Mouse (Mus musculus) heart, postnatal 36 days (tissue): Measurements from ENCODE around the gene Olfr154. TPM values are rescaled to one million over a fixed set of nuclear protein-coding genes. Genes with fewer than 3 reads are reported as not detected.
"Not testable (repeated sequence)": the region's sequence is repeated elsewhere in the genome, so short reads cannot be mapped to it uniquely, and the experiment has no call there.

ENCODE experiments used
- DNase-seq, 2 experiments: peaks; one replicate each; pipeline ENCODE4 v3.0.0; 2021 to 2022
- intact Hi-C: fragments of 180-260 bp; cut with DNase I; formaldehyde crosslinking; loops from one replicate; pipeline ENCODE4 v1.15.1; 2025
- total RNA-seq, 2 experiments: library from RNA; stranded (reverse); gene quantifications; 2 replicates each; pipeline ENCODE4 v1.2.3; 2021

The Olfr154 gene
- total RNA-seq = not detected

DNA sequence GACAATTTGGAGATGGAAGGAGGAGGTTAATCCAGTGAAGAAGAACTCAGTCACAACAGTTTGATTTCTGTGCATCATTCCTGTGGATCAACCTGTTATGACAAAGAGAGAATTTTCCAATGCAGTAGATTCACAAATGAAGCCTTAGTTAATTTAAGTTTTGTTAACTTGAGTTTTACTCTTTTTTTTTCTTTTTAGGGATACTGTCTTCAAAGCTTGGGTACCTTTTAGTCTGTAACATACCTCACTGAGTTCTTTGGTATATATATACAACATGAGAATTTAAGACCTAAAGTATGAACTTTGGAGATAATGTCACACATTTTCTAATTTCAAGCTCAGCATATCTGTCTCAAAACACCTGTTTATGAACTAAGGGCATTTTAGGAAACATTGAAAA lies at the start of gene Olfr154:
TSS of gene Olfr154 (minus strand) at position 101 of the 400 bp plus-strand sequence.
- intact Hi-C loops = not testable (repeated sequence)

DNA sequence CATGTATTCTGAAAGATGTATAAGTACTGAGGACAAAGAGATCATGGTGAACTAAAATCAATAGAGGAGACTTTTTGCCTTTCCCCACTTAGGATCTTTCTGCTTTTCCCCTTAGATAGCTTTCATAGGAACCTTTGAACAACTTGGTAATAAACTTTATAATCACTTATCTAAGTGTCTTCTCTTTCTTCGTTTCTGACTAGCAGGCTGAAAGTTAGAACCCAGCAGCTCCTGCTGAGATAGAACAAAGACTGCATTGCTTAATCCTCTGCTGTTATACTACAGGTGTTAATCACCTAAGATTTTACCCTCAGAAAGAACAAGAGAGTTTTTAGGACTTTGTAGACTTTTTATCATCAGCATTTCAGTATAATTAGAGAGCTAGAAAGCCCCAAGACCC lies 46.9 kb upstream of the Olfr154 start:
- intact Hi-C loops = no loop called here
- DNase-seq = no peak

More for the DNA sequence above, at the start of gene Olfr154:
- DNase-seq = not testable (repeated sequence)

DNA sequence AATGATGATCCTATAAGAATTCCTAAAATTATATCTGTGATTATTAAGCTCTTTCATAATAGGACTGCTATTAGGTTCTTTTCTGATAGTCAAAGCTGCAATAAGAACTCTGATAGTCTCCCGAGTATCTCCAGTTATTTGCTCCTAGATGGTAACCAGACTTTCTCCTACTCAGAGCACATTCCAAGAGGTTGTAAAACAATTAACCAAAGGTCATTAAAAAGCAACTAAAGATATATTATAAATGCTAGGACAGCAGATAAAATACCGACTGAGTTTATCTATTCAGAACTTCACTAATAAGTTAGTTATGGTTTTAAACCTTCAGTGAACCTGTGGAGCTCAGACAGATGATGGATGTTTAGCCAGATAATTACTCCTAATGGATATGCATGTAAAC lies 46.4 kb upstream of the Olfr154 start:
- intact Hi-C loops, DNase-seq: not testable (repeated sequence)

- DNase-seq = no peak
- intact Hi-C loops = no loop called here
These were observed 24.9 kb upstream of the Olfr154 start, which contains the start of gene Olfr1008 for GRCm38 (mm10) chr2:85689131-85689530. Gene Olfr1008, plus strand, starts transcription at chr2:85689431.

GRCm38 (mm10) chr2:85678667-85679066 lies 14.4 kb upstream of the Olfr154 start, which contains the start of gene Olfr1006:
Gene Olfr1006, minus strand, starts transcription at chr2:85678767.
- intact Hi-C loops = no loop called here
- DNase-seq = no peak

- no peak for DNase-seq
- intact Hi-C loops = no loop called here
These were observed 13.7 kb downstream of the Olfr154 start, which contains the start of gene Olfr1002 for GRCm38 (mm10) chr2:85650604-85651003. Gene Olfr1002, minus strand, starts transcription at chr2:85650704.

Other genes starting within 250 kb of the Olfr154 start
- gene Olfr993, start 249.6 kb downstream of the Olfr154 start, total RNA-seq = not detected
- gene Olfr994, start 228.0 kb downstream of the Olfr154 start, total RNA-seq = not detected
- gene Olfr995, start 220.8 kb downstream of the Olfr154 start, total RNA-seq = not detected
- gene 4833423E24Rik, start 145.4 kb downstream of the Olfr154 start, total RNA-seq = not detected
- gene Olfr996, start 85.2 kb downstream of the Olfr154 start, total RNA-seq = not detected
- gene Olfr998, start 75.5 kb downstream of the Olfr154 start, total RNA-seq = not detected
- not detected for gene Olfr1000, start 52.6 kb downstream of the Olfr154 start, total RNA-seq
- not detected for gene Olfr1002, start 13.8 kb downstream of the Olfr154 start, total RNA-seq
- gene Olfr1006, start 14.3 kb upstream of the Olfr154 start, total RNA-seq = not detected
- gene Olfr1008, start 25.0 kb upstream of the Olfr154 start, total RNA-seq = not detected
- gene Olfr1009, start 51.0 kb upstream of the Olfr154 start, total RNA-seq = not detected
- not detected for gene Olfr1012, start 98.3 kb upstream of the Olfr154 start, total RNA-seq
- not detected for gene Olfr1013, start 102.6 kb upstream of the Olfr154 start, total RNA-seq
- gene Olfr1014, start 108.3 kb upstream of the Olfr154 start, total RNA-seq = not detected
- not detected for gene Olfr1015, start 117.6 kb upstream of the Olfr154 start, total RNA-seq
- gene Olfr1016, start 138.1 kb upstream of the Olfr154 start, total RNA-seq = not detected
- not detected for gene Olfr1018, start 154.0 kb upstream of the Olfr154 start, total RNA-seq
- not detected for gene Olfr1019, start 181.0 kb upstream of the Olfr154 start, total RNA-seq
- gene Olfr1020, start 182.6 kb upstream of the Olfr154 start, total RNA-seq = not detected
- gene Olfr1022, start 204.1 kb upstream of the Olfr154 start, total RNA-seq = not detected
- gene Olfr1023, start 221.2 kb upstream of the Olfr154 start, total RNA-seq = not detected
- gene Olfr1024, start 240.6 kb upstream of the Olfr154 start, total RNA-seq = not detected